Mouse (Mus musculus) hindbrain, embryonic 12.5 days (tissue): Measurements from ENCODE around the gene Shtn1. TPM values are rescaled to one million over a fixed set of nuclear protein-coding genes. Genes with fewer than 3 reads are reported as not detected.

Experiments
- ATAC-seq: fragments of 200-750 bp; cut with Nextera tagmentation; 2 replicates; pipeline ENCODE4 v1.8.0; 2017; ENCODE audit warnings: moderate TSS enrichment; ENCODE audit not compliant: low FRiP score
- H3K27ac ChIP-seq: fragments of 300-500 bp; sonication (generic); 2 replicates; pipeline ENCODE4 v1.5.1; 2016; ENCODE audit warnings: mild to moderate bottlenecking
- H3K27me3 ChIP-seq: fragments of 300-500 bp; sonication (generic); 2 replicates; pipeline ENCODE4 v1.6.1; 2016; ENCODE audit warnings: mild to moderate bottlenecking
- H3K36me3 ChIP-seq: fragments of 300-500 bp; sonication (generic); 2 replicates; pipeline ENCODE4 v1.6.1; 2016; ENCODE audit warnings: mild to moderate bottlenecking
- H3K4me1 ChIP-seq: fragments of 300-500 bp; sonication (generic); 2 replicates; pipeline ENCODE4 v1.6.1; 2016
- H3K4me2 ChIP-seq: fragments of 300-500 bp; sonication (generic); replicated peaks from 2 replicates; pipeline ENCODE4 v1.6.1; 2016; ENCODE audit warnings: mild to moderate bottlenecking
- H3K4me3 ChIP-seq: fragments of 300-500 bp; sonication (generic); 2 replicates; pipeline ENCODE4 v1.5.1; 2016; ENCODE audit warnings: mild to moderate bottlenecking
- H3K9ac ChIP-seq: fragments of 300-500 bp; sonication (generic); 2 replicates; pipeline ENCODE4 v1.6.1; 2016; ENCODE audit warnings: mild to moderate bottlenecking, moderate library complexity
- H3K9me3 ChIP-seq: fragments of 300-500 bp; sonication (generic); replicated peaks from 2 replicates; pipeline ENCODE4 v1.6.1; 2016; ENCODE audit warnings: mild to moderate bottlenecking
- WGBS: fragments of 180-500 bp; shearing (Covaris S2); methylation state at CpG from one replicate; pipeline ENCODE4 v1.1.7; 2016; 5-methylcytosine and 5-hydroxymethylcytosine counted together
- polyA plus RNA-seq: library from polyadenylated mRNA; unstranded; fragments of >200 nt; fragmentation: Nextera tagmentation; extraction: Ambion mirVana; gene quantifications from 2 replicates; pipeline ENCODE4 v1.2.1, GENCODE M21; 2016

Shtn1 gene
- polyA plus RNA-seq, 1 experiment from 2014 or later: 8.9 TPM

GRCm38 (mm10) chr19:59047511-59047910 is 28.4 kb downstream of the Shtn1 start:
- Histone ChIP-seq H3K9me3 (no peaks in the 10 kb centered on the region), H3K4me1 (peaks cover 10% of the 10 kb centered on the region), H3K36me3 (no peaks in the 10 kb centered on the region), H3K27me3 (no peaks in the 10 kb centered on the region), H3K4me2 (no peak overlapping the region), H3K27ac (no peak overlapping the region), H3K4me3 (no peak overlapping the region), H3K9ac (no peak overlapping the region)
- WGBS: 83% methylated on average over 5 of the region's 5 CpGs
- ATAC-seq: no peak

- no peak for ATAC-seq
- Histone ChIP-seq H3K4me3 (no peak overlapping the region), H3K9me3 (no peaks in the 10 kb centered on the region), H3K4me2 (no peak overlapping the region), H3K36me3 (no peaks in the 10 kb centered on the region), H3K4me1 (peaks cover 6% of the 10 kb centered on the region), H3K9ac (no peak overlapping the region), H3K27ac (no peak overlapping the region), H3K27me3 (no peaks in the 10 kb centered on the region)
- WGBS: 87% methylated on average over 3 of the region's 3 CpGs
Observed at GRCm38 (mm10) chr19:59041086-59041485, 34.8 kb downstream of the Shtn1 start.

- H3K4me3 ChIP-seq: no peak overlapping the region
- H3K36me3 ChIP-seq: no peaks in the 10 kb centered on the region
- 0 out of 2 replicates have a peak, but pooled peaks cover under 1% of the 10 kb centered on the region for H3K27me3 ChIP-seq
- no peak for ATAC-seq
- no peak overlapping the region for H3K27ac ChIP-seq
- no peaks in the 10 kb centered on the region for H3K9me3 ChIP-seq
- WGBS: 78% methylated on average over 4 of the region's 4 CpGs
- no peak overlapping the region for H3K9ac ChIP-seq
- H3K4me2 ChIP-seq: no peak overlapping the region
- peaks cover 4% of the 10 kb centered on the region for H3K4me1 ChIP-seq
Observed at GRCm38 (mm10) chr19:59038793-59039192, 37.1 kb downstream of the Shtn1 start.

GRCm38 (mm10) chr19:59036811-59037210 is 39.1 kb downstream of the Shtn1 start:
- no peak overlapping the region for H3K27ac ChIP-seq
- ATAC-seq: no peak

GRCm38 (mm10) chr19:59033241-59033640 is 42.7 kb downstream of the Shtn1 start:
- 80% methylated on average over 4 of the region's 4 CpGs for WGBS
- no peak for ATAC-seq

More at GRCm38 (mm10) chr19:59036811-59037210, 39.1 kb downstream of the Shtn1 start:
- H3K9ac ChIP-seq: no peak overlapping the region
- H3K4me2 ChIP-seq: no peak overlapping the region
- 45% methylated on average over 3 of the region's 3 CpGs for WGBS
- H3K4me3 ChIP-seq: no peak overlapping the region
- H3K9me3 ChIP-seq: no peaks in the 10 kb centered on the region
- H3K36me3 ChIP-seq: no peaks in the 10 kb centered on the region
- H3K27me3 ChIP-seq: 0 out of 2 replicates have a peak, but pooled peaks cover 2% of the 10 kb centered on the region
- no peaks in the 10 kb centered on the region for H3K4me1 ChIP-seq

GRCm38 (mm10) chr19:59030221-59030620 is 45.7 kb downstream of the Shtn1 start:
- WGBS: 86% methylated on average over 1 of the region's 1 CpGs
- no peak overlapping the region for H3K27ac ChIP-seq
- H3K27me3 ChIP-seq: 0 out of 2 replicates have a peak, but pooled peaks cover 2% of the 10 kb centered on the region
- no peaks in the 10 kb centered on the region for H3K9me3 ChIP-seq
- H3K4me1 ChIP-seq: no peaks in the 10 kb centered on the region
- H3K4me3 ChIP-seq: no peak overlapping the region
- no peak overlapping the region for H3K9ac ChIP-seq
- no peak for ATAC-seq
- H3K36me3 ChIP-seq: no peaks in the 10 kb centered on the region
- H3K4me2 ChIP-seq: no peak overlapping the region

More at GRCm38 (mm10) chr19:59033241-59033640, 42.7 kb downstream of the Shtn1 start:
- Histone ChIP-seq H3K4me1 (no peaks in the 10 kb centered on the region), H3K4me3 (no peak overlapping the region), H3K4me2 (no peak overlapping the region), H3K27me3 (0 out of 2 replicates have a peak, but pooled peaks cover 2% of the 10 kb centered on the region), H3K9me3 (no peaks in the 10 kb centered on the region), H3K9ac (no peak overlapping the region), H3K27ac (no peak overlapping the region), H3K36me3 (no peaks in the 10 kb centered on the region)

GRCm38 (mm10) chr19:59029011-59029410 is 46.9 kb downstream of the Shtn1 start:
- Histone ChIP-seq H3K4me3 (no peak overlapping the region), H3K27me3 (0 out of 2 replicates have a peak, but pooled peaks cover 2% of the 10 kb centered on the region), H3K4me2 (no peak overlapping the region), H3K4me1 (no peaks in the 10 kb centered on the region), H3K9ac (no peak overlapping the region), H3K36me3 (no peaks in the 10 kb centered on the region), H3K27ac (no peak overlapping the region), H3K9me3 (no peaks in the 10 kb centered on the region)
- WGBS: 60% methylated on average over 9 of the region's 9 CpGs
- no peak for ATAC-seq

GRCm38 (mm10) chr19:59028130-59028529 is 47.8 kb downstream of the Shtn1 start:
- H3K36me3 ChIP-seq: no peaks in the 10 kb centered on the region
- ATAC-seq: no peak
- no peak overlapping the region for H3K9ac ChIP-seq
- H3K4me1 ChIP-seq: no peaks in the 10 kb centered on the region
- no peaks in the 10 kb centered on the region for H3K27me3 ChIP-seq
- H3K27ac ChIP-seq: no peak overlapping the region
- H3K4me3 ChIP-seq: no peak overlapping the region
- H3K4me2 ChIP-seq: no peak overlapping the region
- no peaks in the 10 kb centered on the region for H3K9me3 ChIP-seq
- 78% methylated on average over 3 of the region's 3 CpGs for WGBS

- H3K4me3 ChIP-seq: no peak overlapping the region
- H3K27ac ChIP-seq: no peak overlapping the region
- 0 out of 2 replicates have a peak, but pooled peaks cover 5% of the 10 kb centered on the region for H3K9me3 ChIP-seq
- H3K9ac ChIP-seq: no peak overlapping the region
- H3K4me2 ChIP-seq: no peak overlapping the region
- no peaks in the 10 kb centered on the region for H3K27me3 ChIP-seq
- no peaks in the 10 kb centered on the region for H3K36me3 ChIP-seq
- H3K4me1 ChIP-seq: no peaks in the 10 kb centered on the region
- WGBS: 92% methylated on average over 3 of the region's 3 CpGs
- no peak for ATAC-seq
Observed at GRCm38 (mm10) chr19:59023876-59024275, 52.0 kb downstream of the Shtn1 start.

GRCm38 (mm10) chr19:59021644-59022043 is 54.3 kb downstream of the Shtn1 start:
- Histone ChIP-seq H3K36me3 (no peaks in the 10 kb centered on the region), H3K27me3 (no peaks in the 10 kb centered on the region), H3K9me3 (0 out of 2 replicates have a peak, but pooled peaks cover 5% of the 10 kb centered on the region), H3K9ac (no peak overlapping the region), H3K4me3 (no peak overlapping the region), H3K27ac (no peak overlapping the region), H3K4me2 (no peak overlapping the region), H3K4me1 (no peaks in the 10 kb centered on the region)
- ATAC-seq: no peak

- Histone ChIP-seq H3K4me3 (no peak overlapping the region), H3K27ac (no peak overlapping the region), H3K9ac (no peak overlapping the region), H3K9me3 (no peaks in the 10 kb centered on the region), H3K36me3 (no peaks in the 10 kb centered on the region), H3K27me3 (no peaks in the 10 kb centered on the region), H3K4me2 (no peak overlapping the region), H3K4me1 (no peaks in the 10 kb centered on the region)
- WGBS: 69% methylated on average over 5 of the region's 5 CpGs
- no peak for ATAC-seq
Observed at GRCm38 (mm10) chr19:59010802-59011201, 65.1 kb downstream of the Shtn1 start.

- H3K27ac ChIP-seq: no peak overlapping the region
- no peaks in the 10 kb centered on the region for H3K9me3 ChIP-seq
- no peak overlapping the region for H3K4me2 ChIP-seq
- WGBS: 62% methylated on average over 15 of the region's 15 CpGs
- no peak overlapping the region for H3K9ac ChIP-seq
- no peak overlapping the region for H3K4me3 ChIP-seq
- no peaks in the 10 kb centered on the region for H3K4me1 ChIP-seq
- ATAC-seq: no peak
- no peaks in the 10 kb centered on the region for H3K36me3 ChIP-seq
- no peaks in the 10 kb centered on the region for H3K27me3 ChIP-seq
Observed at GRCm38 (mm10) chr19:59006577-59007340, 69.1 kb downstream of the Shtn1 start.

GRCm38 (mm10) chr19:59002827-59003226 is 73.1 kb downstream of the Shtn1 start:
- no peak for ATAC-seq
- no peaks in the 10 kb centered on the region for H3K9me3 ChIP-seq
- no peak overlapping the region for H3K27ac ChIP-seq
- no peaks in the 10 kb centered on the region for H3K36me3 ChIP-seq
- H3K4me3 ChIP-seq: no peak overlapping the region
- H3K4me1 ChIP-seq: peaks cover 3% of the 10 kb centered on the region
- no peak overlapping the region for H3K4me2 ChIP-seq
- WGBS: 81% methylated on average over 6 of the region's 6 CpGs
- no peak overlapping the region for H3K9ac ChIP-seq
- no peaks in the 10 kb centered on the region for H3K27me3 ChIP-seq
